Mouse (Mus musculus) heart, embryonic 13.5 days (tissue): ENCODE results near the gene Dmap1. TPM values are rescaled to one million over a fixed set of nuclear protein-coding genes. Genes with fewer than 3 reads are reported as not detected.

ENCODE experiments used
- ATAC-seq: fragments of 200-750 bp; cut with Nextera tagmentation; 2 replicates; pipeline ENCODE4 v1.8.0; 2017; ENCODE audit warnings: moderate TSS enrichment; ENCODE audit not compliant: insufficient number of reproducible peaks, low FRiP score, low TSS enrichment; ENCODE audit errors: extremely low read depth
- H3K27ac ChIP-seq: fragments of 300-500 bp; sonication (generic); replicated peaks from 2 replicates; pipeline ENCODE4 v1.5.1; 2015; ENCODE audit warnings: moderate library complexity, mild to moderate bottlenecking, inconsistent platforms
- H3K27me3 ChIP-seq: fragments of 300-500 bp; sonication (generic); replicated peaks from 2 replicates; pipeline ENCODE4 v1.6.1; 2015; ENCODE audit warnings: mild to moderate bottlenecking, inconsistent platforms
- H3K36me3 ChIP-seq: fragments of 300-500 bp; sonication (generic); 2 replicates; pipeline ENCODE4 v1.6.1; 2015; ENCODE audit warnings: mild to moderate bottlenecking, inconsistent platforms
- H3K4me1 ChIP-seq: fragments of 300-500 bp; sonication (generic); 2 replicates; pipeline ENCODE4 v1.6.1; 2015; ENCODE audit warnings: inconsistent platforms
- H3K4me2 ChIP-seq: fragments of 300-500 bp; sonication (generic); 2 replicates; pipeline ENCODE4 v1.6.1; 2015; ENCODE audit warnings: inconsistent platforms, mild to moderate bottlenecking, moderate library complexity
- H3K4me3 ChIP-seq: fragments of 300-500 bp; sonication (generic); 2 replicates; pipeline ENCODE4 v1.5.1; 2015; ENCODE audit warnings: moderate library complexity, mild to moderate bottlenecking, inconsistent platforms
- H3K9ac ChIP-seq: fragments of 300-500 bp; sonication (generic); 2 replicates; pipeline ENCODE4 v1.6.1; 2015; ENCODE audit warnings: inconsistent platforms, mild to moderate bottlenecking, moderate library complexity
- H3K9me3 ChIP-seq: fragments of 300-500 bp; sonication (generic); 2 replicates; pipeline ENCODE4 v1.6.1; 2016; ENCODE audit warnings: inconsistent platforms
- WGBS: fragments of 180-500 bp; shearing (Covaris S2); methylation state at CpG from one replicate; pipeline ENCODE4 v1.1.7; 2015; ENCODE audit warnings: mixed read lengths; 5-methylcytosine and 5-hydroxymethylcytosine counted together
- polyA plus RNA-seq: library from polyadenylated mRNA; unstranded; fragments of >200 nt; fragmentation: Nextera tagmentation; extraction: Ambion mirVana; gene quantifications from 2 replicates; pipeline ENCODE4 v1.2.1, GENCODE M21; 2015

Gene Dmap1
- polyA plus RNA-seq, 1 experiment from 2014 or later: 42.3 TPM

- Histone ChIP-seq H3K4me2 (no peak overlapping the region), H3K27me3 (no peaks in the 10 kb centered on the region), H3K4me1 (peaks cover 36% of the 10 kb centered on the region), H3K9me3 (no peaks in the 10 kb centered on the region), H3K27ac (no peak overlapping the region), H3K9ac (0 out of 2 replicates have a peak overlapping the region, but pooled peaks have one; percentile 14), H3K36me3 (peaks cover 16% of the 10 kb centered on the region), H3K4me3 (no peak overlapping the region)
- 43% methylated on average over 5 of the region's 5 CpGs for WGBS
- ATAC-seq: no peak
Observed at GRCm38 (mm10) chr4:117655500-117655863, 26.6 kb downstream of the Dmap1 start.

- peaks cover 35% of the 10 kb centered on the region for H3K4me1 ChIP-seq
- H3K36me3 ChIP-seq: peaks cover 18% of the 10 kb centered on the region
- ATAC-seq: no peak
- H3K27me3 ChIP-seq: no peaks in the 10 kb centered on the region
- WGBS: 43% methylated on average over 9 of the region's 9 CpGs
- 0 out of 2 replicates have a peak overlapping the region, but pooled peaks have one; percentile 14 for H3K9ac ChIP-seq
- H3K4me2 ChIP-seq: no peak overlapping the region
- H3K4me3 ChIP-seq: no peak overlapping the region
- H3K27ac ChIP-seq: no peak overlapping the region
- no peaks in the 10 kb centered on the region for H3K9me3 ChIP-seq
Observed at GRCm38 (mm10) chr4:117654703-117655499, 27.2 kb downstream of the Dmap1 start.

GRCm38 (mm10) chr4:117654016-117654702 lies 27.9 kb downstream of the Dmap1 start:
- no peaks in the 10 kb centered on the region for H3K27me3 ChIP-seq
- peaks cover 18% of the 10 kb centered on the region for H3K36me3 ChIP-seq
- ATAC-seq: no peak
- H3K4me2 ChIP-seq: no peak overlapping the region
- 28% methylated on average over 10 of the region's 10 CpGs for WGBS
- no peak overlapping the region for H3K4me3 ChIP-seq
- H3K9me3 ChIP-seq: no peaks in the 10 kb centered on the region
- no peak overlapping the region for H3K27ac ChIP-seq
- peak overlapping the region; percentile 39; the same call in 1 of the 2 replicates for H3K9ac ChIP-seq
- H3K4me1 ChIP-seq: peaks cover 34% of the 10 kb centered on the region

- H3K27me3 ChIP-seq: no peaks in the 10 kb centered on the region
- H3K27ac ChIP-seq: no peak overlapping the region
- ATAC-seq: no peak
- peaks cover 22% of the 10 kb centered on the region for H3K36me3 ChIP-seq
- peaks cover 34% of the 10 kb centered on the region for H3K4me1 ChIP-seq
- H3K4me2 ChIP-seq: no peak overlapping the region
- 44% methylated on average over 5 of the region's 5 CpGs for WGBS
- H3K4me3 ChIP-seq: no peak overlapping the region
- H3K9me3 ChIP-seq: no peaks in the 10 kb centered on the region
- H3K9ac ChIP-seq: no peak overlapping the region
Observed at GRCm38 (mm10) chr4:117652727-117653126, 29.3 kb downstream of the Dmap1 start.

- no peaks in the 10 kb centered on the region for H3K27me3 ChIP-seq
- 52% methylated on average over 8 of the region's 8 CpGs for WGBS
- H3K27ac ChIP-seq: no peak overlapping the region
- peaks cover 22% of the 10 kb centered on the region for H3K36me3 ChIP-seq
- no peak overlapping the region for H3K4me3 ChIP-seq
- H3K4me2 ChIP-seq: no peak overlapping the region
- H3K9me3 ChIP-seq: no peaks in the 10 kb centered on the region
- ATAC-seq: no peak
- H3K9ac ChIP-seq: no peak overlapping the region
- peaks cover 40% of the 10 kb centered on the region for H3K4me1 ChIP-seq
Observed at GRCm38 (mm10) chr4:117651626-117652101, 30.4 kb downstream of the Dmap1 start.

GRCm38 (mm10) chr4:117646926-117647755 lies 34.9 kb downstream of the Dmap1 start:
- Histone ChIP-seq H3K4me2 (no peak overlapping the region), H3K27ac (no peak overlapping the region), H3K27me3 (no peaks in the 10 kb centered on the region), H3K9me3 (no peaks in the 10 kb centered on the region), H3K4me3 (no peak overlapping the region), H3K36me3 (peaks cover 34% of the 10 kb centered on the region), H3K4me1 (peaks cover 33% of the 10 kb centered on the region), H3K9ac (peak overlapping the region; percentile 17)
- WGBS: 59% methylated on average over 23 of the region's 23 CpGs
- ATAC-seq: no peak

GRCm38 (mm10) chr4:117646496-117646895 lies 35.6 kb downstream of the Dmap1 start:
- no peak for ATAC-seq

GRCm38 (mm10) chr4:117645859-117646258 lies 36.2 kb downstream of the Dmap1 start:
- Histone ChIP-seq H3K36me3 (peaks cover 38% of the 10 kb centered on the region), H3K27me3 (no peaks in the 10 kb centered on the region), H3K9me3 (no peaks in the 10 kb centered on the region), H3K27ac (no peak overlapping the region), H3K4me3 (no peak overlapping the region), H3K4me1 (peaks cover 28% of the 10 kb centered on the region), H3K4me2 (no peak overlapping the region), H3K9ac (no peak overlapping the region)
- WGBS: 67% methylated on average over 2 of the region's 2 CpGs
- ATAC-seq: no peak

More at GRCm38 (mm10) chr4:117646496-117646895, 35.6 kb downstream of the Dmap1 start:
- Histone ChIP-seq H3K27me3 (no peaks in the 10 kb centered on the region), H3K4me3 (no peak overlapping the region), H3K27ac (no peak overlapping the region), H3K4me2 (no peak overlapping the region), H3K9me3 (no peaks in the 10 kb centered on the region), H3K4me1 (peaks cover 26% of the 10 kb centered on the region), H3K9ac (peak overlapping the region; percentile 17), H3K36me3 (peaks cover 31% of the 10 kb centered on the region)
- 47% methylated on average over 8 of the region's 8 CpGs for WGBS

GRCm38 (mm10) chr4:117645031-117645435 lies 37.0 kb downstream of the Dmap1 start:
- Histone ChIP-seq H3K9me3 (no peaks in the 10 kb centered on the region), H3K36me3 (peaks cover 32% of the 10 kb centered on the region), H3K4me2 (0 out of 2 replicates have a peak overlapping the region, but pooled peaks have one; percentile 13), H3K27ac (no peak overlapping the region), H3K9ac (peak overlapping the region; percentile 14; the same call in 1 of the 2 replicates), H3K27me3 (no peaks in the 10 kb centered on the region), H3K4me1 (peaks cover 28% of the 10 kb centered on the region), H3K4me3 (no peak overlapping the region)
- 53% methylated on average over 22 of the region's 22 CpGs for WGBS
- ATAC-seq: no peak

GRCm38 (mm10) chr4:117641804-117642203 lies 40.3 kb downstream of the Dmap1 start:
- peaks cover 32% of the 10 kb centered on the region for H3K4me1 ChIP-seq
- H3K9me3 ChIP-seq: no peaks in the 10 kb centered on the region
- H3K4me2 ChIP-seq: no peak overlapping the region
- peaks cover 22% of the 10 kb centered on the region for H3K36me3 ChIP-seq
- no peak overlapping the region for H3K9ac ChIP-seq
- ATAC-seq: no peak
- H3K4me3 ChIP-seq: no peak overlapping the region
- H3K27ac ChIP-seq: no peak overlapping the region
- no peaks in the 10 kb centered on the region for H3K27me3 ChIP-seq
- WGBS: 93% methylated on average over 1 of the region's 1 CpGs
